Comparison of ENCODE assay signal across 8 mouse cellular contexts in the genomic region with DNA sequence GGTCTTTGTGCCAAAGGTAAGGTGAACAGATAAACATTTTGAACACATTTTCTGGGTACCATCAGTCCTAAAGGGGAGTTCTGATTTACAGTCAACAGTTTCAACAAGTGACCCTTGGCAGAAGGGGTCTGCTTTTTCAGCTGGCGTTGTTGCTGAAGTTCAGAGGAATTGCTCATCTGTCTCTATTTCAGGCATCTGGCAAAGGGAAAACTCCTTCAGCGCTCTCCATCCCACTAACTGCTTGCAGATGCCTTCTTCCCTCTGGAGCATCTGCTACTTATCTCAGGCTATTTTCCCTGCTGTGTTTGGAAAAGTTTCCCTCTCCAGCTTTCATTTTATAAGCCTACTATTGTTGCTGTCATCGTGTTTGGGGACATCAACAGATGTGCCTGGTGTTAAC.
DNase-seq lines count a peak whose midpoint lies in the region; ATAC-seq and TF ChIP-seq lines count a peak whose summit lies in the region.

No protein-coding gene starts in this region.

- H3K4me3 ChIP-seq in heart, embryonic 10.5 days, result no peak overlapping the region
- H3K4me3 ChIP-seq in kidney, adult 2 months (ENCODE audit: insufficient read depth, low read depth, low read length), result no peak overlapping the region

- TF ChIP-seq POLR2A in kidney, adult 2 months (IDR thresholded peaks at IDR 0.05; ENCODE audit: low read depth, low read length), result no peak

- H3K27ac ChIP-seq in heart, embryonic 10.5 days, result no peak overlapping the region
- no peak overlapping the region for H3K27ac ChIP-seq in kidney, adult 2 months (ENCODE audit: insufficient read depth, low read depth, low read length)

- peak; percentile 48 to 71 for DNase-seq in heart, adult 18-20 months
- no peak for DNase-seq in heart, embryonic 10.5 days (ENCODE audit: low spot score)
- DNase-seq in urinary bladder, postnatal 14 days (ENCODE audit: low spot score), result peak; percentile 11
- DNase-seq in urinary bladder, postnatal 10 days (ENCODE audit: low spot score), result no peak
- DNase-seq in kidney, adult 2 months, result peak; percentile 7

- H3K36me3 ChIP-seq in heart, embryonic 10.5 days, result no peaks in the 10 kb centered on the region
- no peaks in the 10 kb centered on the region for H3K36me3 ChIP-seq in kidney, adult 2 months (ENCODE audit: control insufficient read depth, insufficient read depth, low read length)

- WGBS in heart, embryonic 10.5 days, result 25% methylated on average over 3 of the region's 3 CpGs
- 24% methylated on average over 3 of the region's 3 CpGs for WGBS in kidney, adult 2 months

- no peak for ATAC-seq in erythroid progenitor cell, adult 5-6 weeks (replicated peaks; ENCODE audit: low FRiP score, poor library complexity, severe bottlenecking)
- no peak for ATAC-seq in monocyte, adult 5-6 weeks (replicated peaks; ENCODE audit: insufficient number of reproducible peaks, low FRiP score, low TSS enrichment, poor library complexity, severe bottlenecking)
- no peak for ATAC-seq in granulocyte monocyte progenitor cell, adult 5-6 weeks (replicated peaks; ENCODE audit: poor library complexity, severe bottlenecking)

- no peak for TF ChIP-seq CTCF in kidney, adult 2 months (conservative IDR thresholded peaks at IDR 0.05; ENCODE audit: insufficient read depth, insufficient read length, low read depth, low read length)

- no peaks in the 10 kb centered on the region for H3K4me1 ChIP-seq in heart, embryonic 10.5 days
- peaks cover 3% of the 10 kb centered on the region; the same call in 1 of the 2 replicates for H3K4me1 ChIP-seq in kidney, adult 2 months (ENCODE audit: control insufficient read depth, insufficient read depth, low read length)

- H3K9me3 ChIP-seq in heart, embryonic 10.5 days, result no peaks in the 10 kb centered on the region

- no peaks in the 10 kb centered on the region for H3K27me3 ChIP-seq in heart, embryonic 10.5 days (ENCODE audit: insufficient read depth, poor library complexity, severe bottlenecking)
- H3K27me3 ChIP-seq in kidney, adult 2 months (replicated peaks; ENCODE audit: control insufficient read depth, insufficient read depth, low read length), result no peaks in the 10 kb centered on the region

Comparison
In these comparisons a context has a peak if more than half of its experiments do, and no peak if none do; other contexts are left out.
1. DNase-seq: peak in heart, adult 18-20 months (2 of 2), urinary bladder, postnatal 14 days (single experiment) and kidney, adult 2 months (single experiment); none in heart, embryonic 10.5 days (single experiment) and urinary bladder, postnatal 10 days (single experiment).